Mouse (Mus musculus) kidney, adult 8-10 months (tissue): ENCODE data around the gene Fgfr2.

ENCODE experiments used
- DNase-seq, 2 experiments: peaks; one replicate each; pipeline ENCODE4 v3.0.0; 2022

Fgfr2 gene

GRCm38 (mm10) chr7:132425364-132425999 lies 697.7 kb downstream of the Fgfr2 start:
- no peak for DNase-seq

GRCm38 (mm10) chr7:132423570-132423969 lies 699.6 kb downstream of the Fgfr2 start:
- peak; percentile 27 to 63 for DNase-seq

GRCm38 (mm10) chr7:132419378-132420255 lies 703.5 kb downstream of the Fgfr2 start:
- no peak for DNase-seq

- peak; percentile 15 to 44 for DNase-seq
Measured at GRCm38 (mm10) chr7:132416866-132417265, 706.3 kb downstream of the Fgfr2 start.

- DNase-seq, result no peak
Measured at GRCm38 (mm10) chr7:132415866-132416265, 707.3 kb downstream of the Fgfr2 start.

- DNase-seq, result no peak
Measured at GRCm38 (mm10) chr7:132412520-132412919, 710.6 kb downstream of the Fgfr2 start.

- DNase-seq, result no peak
Measured at GRCm38 (mm10) chr7:132411708-132412107, 711.4 kb downstream of the Fgfr2 start.

- DNase-seq, result no peak
Measured at GRCm38 (mm10) chr7:132410958-132411357, 712.2 kb downstream of the Fgfr2 start.

- DNase-seq, result no peak
Measured at GRCm38 (mm10) chr7:132409890-132410289, 713.3 kb downstream of the Fgfr2 start.

- DNase-seq, result no peak
Measured at GRCm38 (mm10) chr7:132402377-132403084, 720.6 kb downstream of the Fgfr2 start.

GRCm38 (mm10) chr7:132398487-132398886 lies 724.7 kb downstream of the Fgfr2 start:
- no peak for DNase-seq

GRCm38 (mm10) chr7:132396661-132397322 lies 726.4 kb downstream of the Fgfr2 start:
- DNase-seq, result no peak

- peak; percentile 10 to 64 for DNase-seq
Measured at GRCm38 (mm10) chr7:132393582-132394175, 729.5 kb downstream of the Fgfr2 start.

GRCm38 (mm10) chr7:132393014-132393406 lies 730.1 kb downstream of the Fgfr2 start:
- no peak for DNase-seq

GRCm38 (mm10) chr7:132392233-132393013 lies 730.7 kb downstream of the Fgfr2 start:
- no peak for DNase-seq

- no peak for DNase-seq
Measured at GRCm38 (mm10) chr7:132389473-132389872, 733.7 kb downstream of the Fgfr2 start.

- DNase-seq, result no peak
Measured at GRCm38 (mm10) chr7:132387507-132387906, 735.6 kb downstream of the Fgfr2 start.

- DNase-seq, result no peak
Measured at GRCm38 (mm10) chr7:132386316-132386715, 736.8 kb downstream of the Fgfr2 start.

GRCm38 (mm10) chr7:132385456-132386130 lies 737.6 kb downstream of the Fgfr2 start:
- no peak for DNase-seq

- DNase-seq, result no peak
Measured at GRCm38 (mm10) chr7:132384736-132385455, 738.3 kb downstream of the Fgfr2 start.
